Mouse (Mus musculus) retina, postnatal 1 day (tissue): ENCODE measurements around the gene Tspan14.

Experiments
- DNase-seq: peaks from one replicate; pipeline ENCODE4 v3.0.0-alpha.2; 2012

Tspan14 gene

GRCm38 (mm10) chr14:40870598-40870997 is 96.0 kb downstream of the Tspan14 start:
- DNase-seq, result no peak

GRCm38 (mm10) chr14:40864811-40865514 is 101.6 kb downstream of the Tspan14 start:
- DNase-seq, result no peak

GRCm38 (mm10) chr14:40863659-40864058 is 102.9 kb downstream of the Tspan14 start:
- no peak for DNase-seq

- no peak for DNase-seq
These were observed 103.6 kb downstream of the Tspan14 start for GRCm38 (mm10) chr14:40863022-40863421.
